Mouse (Mus musculus): ENCODE measurements around the gene Gm14326. TPM values are rescaled to one million over a fixed set of nuclear protein-coding genes. Genes with fewer than 3 reads are reported as not detected.
A peak's percentile ranks its signal among the peaks of the same experiment; 100 is the strongest.
"Not testable (repeated sequence)": the region's sequence is repeated elsewhere in the genome, so short reads cannot be mapped to it uniquely, and the experiment has no call there.

Gene Gm14326
- 16.7 and 17.9 TPM in 2 replicates for polyA plus RNA-seq (2016; fragmentation: Nextera tagmentation; extraction: Ambion mirVana)

DNA sequence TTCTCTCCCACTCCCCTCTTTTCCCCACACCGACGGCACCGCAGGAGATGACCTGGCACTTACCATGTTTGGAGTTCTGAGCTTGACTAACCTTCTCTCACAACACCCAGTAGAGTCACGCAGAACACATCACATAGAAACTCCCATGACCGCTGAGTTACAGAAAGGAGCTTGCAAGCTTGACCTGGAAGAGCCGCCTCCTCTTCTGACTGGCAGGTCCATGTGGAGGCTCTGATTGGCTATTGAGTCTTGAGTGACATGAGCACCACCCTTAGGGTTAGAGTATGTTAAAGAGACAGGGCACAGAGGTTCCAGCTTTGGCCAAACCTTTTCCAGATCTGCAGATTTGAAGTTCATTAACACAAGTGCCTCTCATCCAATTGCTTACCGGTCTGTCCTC lies at the start of gene Gm14326:
Gm14326 (minus strand) TSS at position 153 of the 400 bp plus-strand sequence.
- Histone ChIP-seq H3K4me3 (replicated peaks) (peak within 1 kb of the TSS; percentile 49), H3K9ac (replicated peaks) (peak within 1 kb of the TSS; percentile 59), H3K4me2 (peak within 1 kb of the TSS; percentile 45)
- not testable (repeated sequence) for H3K36me3 ChIP-seq; H3K9me3 ChIP-seq; H3K4me1 ChIP-seq (replicated peaks); ATAC-seq (ENCODE audit: insufficient number of reproducible peaks, insufficient read depth, low FRiP score, low TSS enrichment, low read depth); H3K27ac ChIP-seq; H3K27me3 ChIP-seq
- 0% methylated on average over 4 of the region's 7 CpGs for WGBS

DNA sequence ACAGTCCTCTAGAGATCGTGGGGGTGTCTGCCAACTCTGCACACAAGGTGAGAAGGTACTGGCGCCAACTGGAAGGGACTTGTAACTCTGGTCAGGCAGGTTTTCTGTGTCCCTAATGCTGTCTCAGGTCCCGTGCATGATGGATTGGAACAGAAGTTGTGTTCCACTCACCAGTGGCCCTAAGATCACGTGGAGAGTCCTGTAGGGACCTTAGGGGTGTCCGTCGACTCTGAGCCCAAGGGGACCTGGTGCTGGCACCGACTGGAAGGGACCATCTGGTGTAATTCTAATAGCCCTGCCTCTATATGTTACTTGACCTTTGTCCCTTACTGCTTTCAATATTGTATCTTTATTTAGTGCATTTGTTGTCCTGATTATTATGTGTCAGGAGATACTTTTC lies 17.7 kb upstream of the Gm14326 start:
- not testable (repeated sequence) for H3K27ac ChIP-seq; H3K36me3 ChIP-seq; H3K4me1 ChIP-seq (replicated peaks); H3K4me2 ChIP-seq; H3K9me3 ChIP-seq; H3K9ac ChIP-seq (replicated peaks); ATAC-seq (ENCODE audit: insufficient number of reproducible peaks, insufficient read depth, low FRiP score, low TSS enrichment, low read depth); H3K27me3 ChIP-seq; H3K4me3 ChIP-seq (replicated peaks)
- 76% methylated on average over 7 of the region's 7 CpGs for WGBS

DNA sequence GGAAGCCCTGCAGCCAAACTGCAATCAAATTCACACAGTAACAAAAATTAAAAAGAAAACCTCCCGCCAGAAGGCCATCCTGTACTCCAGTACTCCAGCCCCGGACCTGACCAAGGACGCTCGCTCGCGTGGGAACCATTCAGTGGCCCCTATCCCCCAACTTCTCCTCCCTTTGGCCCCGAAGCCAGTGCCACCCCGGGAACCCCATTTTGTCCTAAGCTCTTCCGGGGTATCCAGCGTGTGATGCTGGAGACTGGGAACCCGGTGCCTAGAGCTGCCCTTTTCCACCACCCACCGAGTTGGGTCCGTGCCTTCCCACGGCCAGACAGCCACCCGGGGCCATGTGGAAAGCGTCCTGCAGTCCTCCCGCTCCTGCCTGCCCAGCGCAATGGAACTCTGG lies 363 bp downstream of the Gm14326 start:
- H3K27ac ChIP-seq; H3K27me3 ChIP-seq; H3K9me3 ChIP-seq; H3K36me3 ChIP-seq; H3K4me1 ChIP-seq (replicated peaks); ATAC-seq (ENCODE audit: insufficient number of reproducible peaks, insufficient read depth, low FRiP score, low TSS enrichment, low read depth): not testable (repeated sequence)
- Histone ChIP-seq H3K4me2 (peak overlapping the region; percentile 45), H3K4me3 (replicated peaks) (peak overlapping the region; percentile 49), H3K9ac (replicated peaks) (peak overlapping the region; percentile 59)
- WGBS, result 2% methylated on average over 18 of the region's 18 CpGs

DNA sequence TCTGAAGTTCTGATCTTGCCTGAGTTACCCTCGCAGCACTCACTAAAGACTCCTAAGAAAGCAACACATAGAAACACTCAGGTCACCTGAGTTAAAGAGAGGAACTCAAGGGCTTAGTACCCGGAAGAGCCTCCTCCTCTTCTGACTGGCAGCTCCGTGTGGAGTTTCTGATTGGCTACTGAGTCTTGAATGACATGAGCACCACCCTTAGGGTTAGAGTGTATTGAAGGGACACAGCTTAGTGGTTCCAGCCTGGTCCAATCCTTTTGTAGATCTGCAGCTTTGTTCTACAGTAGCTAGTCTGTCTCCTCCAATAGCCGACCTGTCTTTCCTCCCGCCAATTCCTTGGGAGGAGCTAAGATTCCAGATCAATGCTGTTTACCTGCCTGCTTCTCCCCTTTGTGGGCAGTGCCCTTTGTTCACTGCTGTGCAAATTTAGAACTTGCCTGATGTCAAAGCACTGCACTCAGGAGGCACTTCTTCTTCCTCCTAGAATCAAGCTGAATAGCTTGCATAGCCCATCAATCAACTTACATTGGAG lies 31.5 kb downstream of the Gm14326 start, which contains the start of gene Zfp972:
Zfp972 (minus strand) TSS at position 51 of the 541 bp plus-strand sequence.
- not testable (repeated sequence) for H3K4me1 ChIP-seq (replicated peaks); H3K27ac ChIP-seq; H3K9me3 ChIP-seq; H3K36me3 ChIP-seq; H3K27me3 ChIP-seq; ATAC-seq (ENCODE audit: insufficient number of reproducible peaks, insufficient read depth, low FRiP score, low TSS enrichment, low read depth); H3K4me3 ChIP-seq (replicated peaks); H3K4me2 ChIP-seq; H3K9ac ChIP-seq (replicated peaks)
- 52% methylated on average over 3 of the region's 5 CpGs for WGBS

DNA sequence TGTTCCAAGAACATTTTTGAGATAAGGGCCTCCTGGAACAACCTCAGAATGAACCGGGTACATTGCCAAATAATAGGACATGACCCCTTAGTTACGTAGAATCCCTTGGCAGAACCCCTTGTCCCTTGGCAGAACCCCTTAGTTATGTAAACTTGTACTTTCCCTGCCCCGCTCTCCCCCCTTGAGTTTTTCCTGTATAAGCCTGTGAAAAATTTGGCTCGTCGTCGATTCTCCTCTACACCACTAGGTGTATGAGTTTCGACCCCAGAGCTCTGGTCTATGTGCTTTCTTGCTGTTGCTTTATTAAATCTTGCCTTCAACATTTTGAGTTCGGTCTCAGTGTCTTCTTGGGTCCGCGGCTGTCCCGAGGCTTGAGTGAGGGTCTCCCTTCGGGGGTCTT lies 53.8 kb downstream of the Gm14326 start:
- not testable (repeated sequence) for H3K9ac ChIP-seq (replicated peaks); H3K4me3 ChIP-seq (replicated peaks); ATAC-seq (ENCODE audit: insufficient number of reproducible peaks, insufficient read depth, low FRiP score, low TSS enrichment, low read depth); H3K27ac ChIP-seq; H3K36me3 ChIP-seq; H3K4me1 ChIP-seq (replicated peaks); H3K27me3 ChIP-seq; H3K9me3 ChIP-seq; H3K4me2 ChIP-seq
- 94% methylated on average over 5 of the region's 12 CpGs for WGBS

DNA sequence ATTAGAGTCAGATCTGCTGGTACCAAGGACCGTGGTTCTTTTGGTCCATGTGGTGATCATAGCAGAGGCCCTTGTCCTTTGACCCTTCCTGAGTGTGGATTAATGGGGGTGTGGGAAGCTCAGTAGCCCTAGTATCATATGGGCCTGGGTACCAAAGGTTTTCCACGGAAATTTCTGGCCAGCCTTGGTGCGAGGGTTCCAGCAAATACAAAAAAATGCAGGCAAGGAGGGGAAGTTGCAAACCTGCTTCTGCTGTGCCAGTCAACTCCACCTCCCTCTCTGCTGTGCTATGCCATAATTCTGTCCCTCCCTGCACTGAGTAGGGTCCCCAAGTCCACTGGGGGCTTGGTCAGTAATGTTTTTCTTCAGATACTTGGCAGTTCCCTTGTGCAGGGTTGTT lies 58.9 kb downstream of the Gm14326 start:
- H3K4me3 ChIP-seq (replicated peaks); H3K36me3 ChIP-seq; H3K27ac ChIP-seq; H3K9ac ChIP-seq (replicated peaks); H3K4me1 ChIP-seq (replicated peaks); ATAC-seq (ENCODE audit: insufficient number of reproducible peaks, insufficient read depth, low FRiP score, low TSS enrichment, low read depth); H3K4me2 ChIP-seq; H3K9me3 ChIP-seq; H3K27me3 ChIP-seq: not testable (repeated sequence)
- WGBS, result 81% methylated on average over 2 of the region's 3 CpGs

DNA sequence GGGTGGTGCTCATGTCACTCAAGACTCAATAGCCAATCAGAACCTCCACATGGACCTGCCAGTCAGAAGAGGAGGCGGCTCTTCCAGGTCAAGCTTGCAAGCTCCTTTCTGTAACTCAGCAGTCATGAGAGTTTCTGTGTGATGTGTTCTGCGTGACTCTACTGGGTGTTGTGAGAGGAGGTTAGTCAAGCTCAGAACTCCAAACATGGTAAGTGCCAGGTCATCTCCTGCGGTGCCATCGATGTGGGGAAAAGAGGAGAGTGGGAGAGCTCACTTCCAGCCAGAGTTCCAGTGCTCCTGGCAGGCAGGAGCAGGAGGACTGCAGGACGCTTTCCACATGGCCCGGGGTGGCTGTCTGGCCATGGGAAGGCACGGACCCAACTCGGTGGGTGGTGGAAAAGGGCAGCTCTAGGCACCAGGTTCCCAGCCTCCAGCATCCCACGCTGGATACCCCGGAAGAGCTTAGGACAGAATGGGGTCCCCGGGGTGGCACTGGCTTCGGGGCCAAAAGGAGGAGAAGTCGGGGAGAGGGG lies 60.0 kb downstream of the Gm14326 start, which contains the start of gene Gm14327:
Gm14327 (plus strand) TSS at position 51 of the 533 bp plus-strand sequence.
- not testable (repeated sequence) for H3K9ac ChIP-seq (replicated peaks); H3K9me3 ChIP-seq; ATAC-seq (ENCODE audit: insufficient number of reproducible peaks, insufficient read depth, low FRiP score, low TSS enrichment, low read depth); H3K27me3 ChIP-seq; H3K4me2 ChIP-seq; H3K27ac ChIP-seq; H3K36me3 ChIP-seq; H3K4me1 ChIP-seq (replicated peaks)
- H3K4me3 ChIP-seq (replicated peaks), result peak within 1 kb of the TSS; percentile 26
- WGBS, result 43% methylated on average over 11 of the region's 13 CpGs

DNA sequence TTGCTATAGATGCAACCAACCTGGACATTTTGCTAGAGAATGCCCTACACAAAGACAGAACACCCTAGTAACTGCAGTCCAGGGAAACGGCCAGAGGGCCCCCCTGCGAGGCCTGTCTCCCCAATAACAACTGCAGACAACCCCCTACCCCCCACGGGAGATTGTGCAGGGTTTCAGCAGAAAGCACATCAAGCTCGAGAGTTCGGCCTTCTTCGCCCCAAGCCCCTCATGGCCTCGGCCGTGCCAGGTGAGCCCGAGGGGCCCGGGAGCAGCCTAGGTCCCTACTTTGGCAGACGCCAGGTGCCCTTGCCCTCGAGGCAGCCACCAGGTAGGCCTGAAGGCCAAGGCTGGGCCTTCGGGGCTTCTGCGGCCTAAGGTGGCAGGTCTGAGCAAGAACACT lies 69.4 kb downstream of the Gm14326 start:
- H3K36me3 ChIP-seq; H3K27ac ChIP-seq; H3K4me1 ChIP-seq (replicated peaks); H3K9me3 ChIP-seq; H3K4me2 ChIP-seq; H3K9ac ChIP-seq (replicated peaks); H3K27me3 ChIP-seq; H3K4me3 ChIP-seq (replicated peaks); ATAC-seq (ENCODE audit: insufficient number of reproducible peaks, insufficient read depth, low FRiP score, low TSS enrichment, low read depth): not testable (repeated sequence)
- 96% methylated on average over 14 of the region's 14 CpGs for WGBS

Other genes starting within 250 kb of the Gm14326 start
- 8.9 and 12.3 TPM in 2 replicates for gene Gm14322, start 198.0 kb downstream of the Gm14326 start, polyA plus RNA-seq (2016; fragmentation: Nextera tagmentation; extraction: Ambion mirVana)
- gene Gm14325, start 117.0 kb downstream of the Gm14326 start, polyA plus RNA-seq (2016; fragmentation: Nextera tagmentation; extraction: Ambion mirVana), result 31.1 and 33.6 TPM in 2 replicates
- 2.6 TPM in 2 replicates for gene Gm14327, start 60.2 kb downstream of the Gm14326 start, polyA plus RNA-seq (2016; fragmentation: Nextera tagmentation; extraction: Ambion mirVana)
- 0.41 and 1.5 TPM in 2 replicates for gene Zfp972, start 31.7 kb downstream of the Gm14326 start, polyA plus RNA-seq (2016; fragmentation: Nextera tagmentation; extraction: Ambion mirVana)
- 10.8 and 12.6 TPM in 2 replicates for gene Zfp971, start 66.0 kb upstream of the Gm14326 start, polyA plus RNA-seq (2016; fragmentation: Nextera tagmentation; extraction: Ambion mirVana)
- 17.5 and 18.5 TPM in 2 replicates for gene Zfp931, start 121.2 kb upstream of the Gm14326 start, polyA plus RNA-seq (2016; fragmentation: Nextera tagmentation; extraction: Ambion mirVana)
- 2.3 and 2.7 TPM in 2 replicates for gene Phactr3, start 161.7 kb upstream of the Gm14326 start, polyA plus RNA-seq (2016; fragmentation: Nextera tagmentation; extraction: Ambion mirVana)